Mouse (Mus musculus): ENCODE results near the gene Gpr142.

Gene Gpr142

DNA sequence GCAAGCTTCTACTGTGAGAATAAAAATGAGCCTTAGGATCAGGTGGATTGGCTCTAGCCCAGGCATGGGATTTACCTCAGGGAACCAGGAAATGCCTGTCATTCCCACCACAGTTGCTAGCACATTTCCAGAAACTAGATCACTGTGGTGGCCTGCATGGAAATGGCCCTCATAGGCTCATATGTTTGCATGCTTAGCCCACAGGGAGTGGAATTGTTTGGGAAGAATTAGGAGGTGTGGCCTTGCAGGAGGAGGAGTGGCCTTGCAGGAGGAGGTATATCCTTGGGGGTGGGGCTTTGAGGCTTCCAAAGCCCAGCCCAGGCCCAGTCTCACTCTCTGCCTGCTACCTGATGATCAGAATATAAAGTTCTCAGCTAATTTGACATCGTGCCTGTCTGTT lies 3.2 kb downstream of the Gpr142 start:
- in situ Hi-C loops (cut with MboI, MseI) = no loop called here

DNA sequence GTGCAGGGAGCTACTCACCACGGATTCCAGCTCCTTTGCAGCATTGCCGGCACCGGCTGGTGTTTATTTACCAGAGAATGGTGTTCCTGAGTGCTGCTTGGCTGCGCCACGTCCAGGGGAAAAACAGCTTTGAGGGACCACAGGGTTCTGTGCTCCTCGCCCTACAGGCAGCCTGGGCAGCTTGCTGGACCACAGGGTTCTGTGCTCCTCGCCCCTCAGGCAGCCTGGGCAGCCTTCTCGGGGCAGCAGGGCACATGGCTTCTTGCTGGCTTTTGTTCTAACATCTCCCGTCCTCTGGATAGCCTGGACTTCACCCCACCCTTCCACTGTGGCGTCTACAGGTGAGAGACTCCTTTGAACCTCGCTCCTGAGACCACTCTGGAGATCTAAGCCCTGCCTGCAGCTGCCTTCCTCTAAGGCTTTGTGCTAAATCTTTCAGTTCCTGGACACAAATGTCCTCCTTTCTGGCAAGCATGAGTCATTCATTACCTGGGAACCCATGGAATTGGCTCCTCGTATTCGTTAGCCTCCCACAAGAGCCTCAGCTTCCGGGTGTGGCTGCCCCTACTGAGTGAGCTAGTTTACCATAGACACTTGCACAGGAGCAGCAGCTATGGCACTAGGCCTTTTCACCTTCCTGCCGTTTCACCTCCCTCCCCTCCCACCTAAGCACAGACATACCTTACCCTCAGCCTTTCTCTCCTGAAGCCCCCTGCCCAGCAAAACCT lies 4.0 kb downstream of the Gpr142 start:
- in situ Hi-C loops (cut with MboI, MseI) = no loop called here

DNA sequence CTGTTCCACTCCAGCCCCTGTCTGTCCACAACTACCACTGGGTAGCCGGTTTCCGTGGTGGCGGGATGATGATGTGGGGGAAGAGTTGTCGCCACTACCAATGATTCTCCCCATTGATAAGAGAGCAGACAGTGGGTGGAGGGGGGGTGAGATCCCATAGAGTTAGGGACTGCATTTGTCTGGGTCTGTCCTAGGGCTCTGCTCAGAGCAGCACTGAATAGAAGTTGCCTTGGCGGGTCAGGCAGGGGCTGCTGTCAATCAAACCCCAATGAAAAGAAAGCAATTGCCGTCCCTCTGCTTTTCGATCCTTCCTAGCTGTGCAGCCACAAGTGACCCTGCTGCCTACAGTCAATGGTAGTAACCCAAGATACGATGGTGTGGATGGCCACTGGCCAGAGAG lies 5.3 kb downstream of the Gpr142 start:
- in situ Hi-C loops (cut with MboI, MseI) = no loop called here

- in situ Hi-C loops (cut with MboI, MseI) = no loop called here
Measured at GRCm38 (mm10) chr11:114807025-114807424, 8.3 kb downstream of the Gpr142 start.

DNA sequence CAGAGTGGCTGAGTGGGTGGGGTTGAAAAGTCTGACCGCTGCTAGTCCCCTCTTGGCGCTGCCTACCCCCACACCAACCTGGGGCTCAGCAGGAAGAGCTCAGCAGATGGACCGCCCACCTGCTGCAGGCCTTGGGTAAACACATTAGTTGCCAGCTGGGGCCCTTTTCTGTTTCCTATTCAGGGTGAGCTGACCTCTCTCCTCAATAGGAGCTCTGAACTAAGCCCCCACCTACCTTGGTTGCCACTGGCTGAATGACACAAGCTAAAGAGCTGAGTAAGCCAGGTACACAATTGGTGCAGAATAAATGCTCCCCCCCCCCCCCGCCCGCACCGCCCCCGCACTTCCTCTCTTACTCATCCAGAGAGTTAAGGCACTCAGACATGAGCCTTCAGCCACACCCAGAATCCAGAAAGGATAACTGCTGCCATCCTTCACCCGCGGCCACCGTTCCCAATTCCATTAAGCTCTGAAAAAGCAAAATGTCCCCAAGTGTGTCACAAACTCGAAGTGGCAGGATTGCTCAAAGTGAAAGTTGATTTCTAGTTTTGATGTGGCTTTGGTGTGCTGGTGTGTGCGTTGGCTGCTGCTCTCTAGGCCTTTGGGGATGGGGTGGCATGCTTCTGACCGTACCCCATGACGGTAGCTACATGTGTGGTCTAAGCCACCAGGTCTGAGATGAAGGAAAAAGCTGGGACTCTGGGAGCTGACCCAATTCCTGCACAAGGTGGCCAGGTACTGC lies 9.1 kb downstream of the Gpr142 start:
- in situ Hi-C loops (cut with MboI, MseI) = no loop called here

GRCm38 (mm10) chr11:114809371-114809770 lies 10.6 kb downstream of the Gpr142 start:
- in situ Hi-C loops (cut with MboI, MseI) = no loop called here

DNA sequence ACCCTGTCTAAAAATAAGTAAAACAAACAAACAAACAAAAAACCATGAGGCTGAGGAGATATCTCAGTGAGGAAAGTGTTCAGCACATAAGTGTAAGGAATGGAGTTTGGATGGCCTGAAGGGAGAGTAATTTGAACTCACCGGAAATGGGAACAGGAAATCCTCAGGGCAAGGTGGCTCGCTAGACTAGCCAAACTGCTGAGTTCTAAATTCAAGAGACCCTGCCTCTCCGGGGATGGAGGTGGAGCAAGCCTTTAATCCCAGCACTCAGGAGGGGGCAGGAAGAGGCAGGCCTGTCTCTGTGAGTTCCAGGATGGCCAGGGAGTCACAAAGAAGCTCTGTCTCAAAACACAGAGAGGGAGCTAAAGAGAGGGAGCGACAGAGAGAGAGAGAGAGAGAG lies 11.6 kb downstream of the Gpr142 start:
- in situ Hi-C loops (cut with MboI, MseI) = no loop called here

DNA sequence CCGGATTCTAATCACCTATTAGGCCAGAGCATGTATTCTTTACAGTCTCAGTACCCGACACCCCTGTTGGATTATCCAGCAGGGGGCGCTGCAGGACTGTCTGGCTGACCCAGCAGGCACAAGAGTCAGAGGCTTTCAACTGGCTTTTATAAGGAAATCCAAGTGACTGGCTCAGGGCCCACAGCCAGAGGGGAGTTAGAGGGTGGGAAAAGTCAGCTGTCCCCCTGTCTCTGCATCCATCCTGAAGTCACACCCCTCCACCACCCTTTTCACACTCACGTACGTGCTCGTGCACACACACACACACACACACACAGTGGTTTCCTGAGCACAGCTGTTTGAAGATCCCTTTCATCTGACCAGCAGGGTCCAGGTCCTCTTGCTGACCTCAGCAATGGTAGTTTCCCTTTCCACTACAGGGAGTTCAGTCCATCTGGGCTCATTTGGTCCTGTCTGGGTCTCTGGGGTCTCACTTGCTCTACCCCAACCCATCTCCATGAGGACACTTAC lies 14.1 kb downstream of the Gpr142 start:
- in situ Hi-C loops (cut with MboI, MseI) = no loop called here

DNA sequence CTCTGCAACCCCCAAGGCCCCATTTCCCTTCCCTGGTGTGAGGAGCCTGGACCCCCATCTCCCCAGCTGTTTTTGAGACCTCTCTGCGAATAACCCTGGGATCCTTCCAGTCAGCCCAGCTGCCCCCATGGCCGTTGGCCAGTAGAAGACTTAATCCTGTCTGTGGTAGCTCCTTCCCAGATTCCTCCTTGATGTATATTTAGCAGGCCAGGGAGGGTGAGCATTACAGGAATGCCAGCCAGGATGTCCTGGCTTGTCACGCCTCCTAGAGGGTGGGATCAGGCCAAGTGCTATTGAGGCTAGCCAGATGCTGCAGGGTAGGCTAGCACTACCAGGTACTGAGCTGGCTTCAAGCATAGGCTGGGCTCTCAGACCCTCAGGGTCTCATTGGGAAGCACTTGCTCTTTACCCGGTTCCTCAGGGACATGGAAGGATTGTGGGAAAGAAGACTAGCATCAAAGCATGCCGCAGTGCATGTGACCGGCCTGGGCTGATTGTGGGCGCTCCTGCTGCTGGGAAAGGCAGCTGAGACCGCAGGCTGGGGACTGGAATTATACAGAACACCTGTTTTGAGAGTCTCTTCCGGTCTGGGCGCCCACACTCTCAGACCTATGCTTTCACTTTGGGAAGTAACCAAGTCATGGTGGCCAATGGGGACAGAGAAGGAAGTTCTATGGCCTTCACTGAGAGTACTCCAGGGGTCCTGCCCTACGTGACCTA lies 16.3 kb downstream of the Gpr142 start:
- in situ Hi-C loops (cut with MboI, MseI) = loop anchor here (5.0 kb wide), 1 partner anchor 92 kb away; no protein-coding TSS in a partner anchor

DNA sequence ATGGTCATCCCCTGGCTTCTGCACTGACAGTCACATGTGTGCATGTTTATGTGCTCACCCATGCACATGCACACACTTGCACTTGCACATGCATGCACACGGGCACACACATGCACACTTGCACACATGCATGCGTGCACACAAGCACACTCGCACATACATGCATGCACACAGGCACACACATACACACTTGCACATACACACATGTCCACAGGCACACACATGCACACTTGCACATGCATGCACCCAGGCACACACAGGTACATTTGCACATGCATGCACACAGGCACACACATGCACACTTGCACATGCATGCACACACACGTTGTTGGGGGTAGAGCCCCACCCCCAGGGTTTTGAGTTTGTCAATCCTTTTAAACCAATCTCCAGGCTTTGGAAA lies 18.2 kb downstream of the Gpr142 start:
- in situ Hi-C loops (cut with MboI, MseI) = loop anchor here (5.0 kb wide), 1 partner anchor 90 kb away; no protein-coding TSS in a partner anchor

DNA sequence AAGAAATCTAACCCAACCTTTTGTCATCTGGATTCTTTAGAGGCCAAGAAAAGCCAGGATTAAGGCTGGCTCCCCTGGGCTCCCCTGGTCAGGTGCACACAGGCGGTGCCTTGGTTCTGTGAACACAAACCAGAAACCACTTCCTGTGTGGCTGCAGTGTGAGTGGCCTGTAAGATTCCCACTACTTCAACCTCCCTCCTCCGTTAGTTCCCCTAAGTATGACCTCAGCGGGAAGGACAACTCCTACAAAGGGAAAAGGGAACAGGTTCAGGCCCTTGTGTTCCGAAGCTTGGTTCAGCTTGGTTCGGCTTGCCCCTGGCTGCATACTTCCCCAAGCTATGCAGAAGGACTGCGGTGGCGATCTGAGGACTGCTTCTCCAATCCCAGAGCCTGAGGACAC lies 19.5 kb downstream of the Gpr142 start:
- in situ Hi-C loops (cut with MboI, MseI) = loop anchor here (5.0 kb wide), 1 partner anchor 89 kb away; no protein-coding TSS in a partner anchor

DNA sequence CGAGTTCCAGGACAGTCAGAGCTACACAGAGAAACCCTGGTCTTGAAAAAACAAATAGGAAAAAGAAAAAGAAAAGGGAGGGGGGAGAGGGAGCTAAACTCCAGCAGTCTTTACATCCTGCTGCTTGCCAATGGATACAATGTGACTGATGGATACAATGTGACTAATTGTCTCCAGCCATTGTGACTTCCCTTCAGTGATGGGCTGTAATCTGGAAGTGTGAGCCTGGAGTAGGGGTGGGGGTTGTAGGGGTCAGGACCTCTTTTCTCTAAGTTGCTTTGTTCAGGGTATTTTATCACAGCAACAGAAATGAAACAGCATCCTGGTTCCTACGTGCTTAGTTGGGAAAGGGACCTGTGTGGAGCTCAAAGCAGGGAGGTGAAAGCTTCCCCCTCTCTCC lies 20.4 kb downstream of the Gpr142 start:
- in situ Hi-C loops (cut with MboI, MseI) = loop anchor here (5.0 kb wide), 1 partner anchor 88 kb away; no protein-coding TSS in a partner anchor

- in situ Hi-C loops (cut with MboI, MseI) = no loop called here
Measured at GRCm38 (mm10) chr11:114820444-114820843, 21.7 kb downstream of the Gpr142 start.

- in situ Hi-C loops (cut with MboI, MseI) = no loop called here
Measured at GRCm38 (mm10) chr11:114821325-114821724, 22.6 kb downstream of the Gpr142 start.

DNA sequence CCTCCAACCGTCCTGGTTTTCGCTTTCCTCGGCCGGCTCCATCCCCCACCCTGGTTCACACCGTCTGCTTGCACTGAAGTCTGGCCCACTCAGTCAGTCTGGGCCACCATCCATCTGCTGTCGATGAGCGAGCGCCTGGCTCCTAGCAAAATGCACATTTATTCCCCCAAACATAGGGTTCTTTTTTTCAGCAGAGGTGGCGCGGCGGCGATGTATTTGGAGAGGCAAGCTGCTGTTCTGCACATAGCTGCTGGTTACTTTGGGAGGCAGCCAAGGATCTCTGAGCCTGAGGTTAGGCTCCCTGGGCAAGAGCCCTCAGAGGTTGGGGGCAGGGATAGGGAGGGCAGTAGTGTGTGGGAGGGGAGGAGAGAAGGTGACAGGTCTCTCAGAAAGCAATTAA lies 24.0 kb downstream of the Gpr142 start:
- in situ Hi-C loops (cut with MboI, MseI) = no loop called here

DNA sequence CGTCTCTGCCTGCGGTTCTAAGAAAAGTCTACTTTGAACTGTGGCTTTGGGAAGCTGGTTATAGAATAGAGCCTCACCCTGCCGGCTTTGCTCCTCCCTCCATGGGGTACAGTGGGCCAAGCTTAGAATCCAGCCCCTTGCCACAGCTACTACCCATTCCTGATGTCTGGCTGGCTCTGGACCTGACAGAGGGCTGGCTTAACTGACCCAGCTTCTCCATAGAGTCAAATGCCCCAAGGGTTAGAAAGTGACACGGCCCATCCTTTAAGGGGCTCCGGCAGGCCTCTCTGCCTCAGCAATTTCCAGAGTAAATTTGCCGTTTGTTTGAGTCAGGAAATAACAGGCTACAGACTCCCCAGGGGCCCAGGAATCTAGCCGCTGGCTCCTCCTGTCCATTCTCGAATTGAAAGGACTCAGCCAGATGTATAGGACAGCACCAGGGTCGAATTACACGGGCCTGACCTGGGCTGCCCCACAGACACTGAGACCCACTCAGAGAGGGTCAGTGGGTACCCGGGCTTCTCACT lies 24.5 kb downstream of the Gpr142 start:
- in situ Hi-C loops (cut with MboI, MseI) = no loop called here

GRCm38 (mm10) chr11:114826686-114827085 lies 28.0 kb downstream of the Gpr142 start:
- in situ Hi-C loops (cut with MboI, MseI) = no loop called here

- in situ Hi-C loops (cut with MboI, MseI) = no loop called here
Measured at GRCm38 (mm10) chr11:114829499-114830432, 31.0 kb downstream of the Gpr142 start.

DNA sequence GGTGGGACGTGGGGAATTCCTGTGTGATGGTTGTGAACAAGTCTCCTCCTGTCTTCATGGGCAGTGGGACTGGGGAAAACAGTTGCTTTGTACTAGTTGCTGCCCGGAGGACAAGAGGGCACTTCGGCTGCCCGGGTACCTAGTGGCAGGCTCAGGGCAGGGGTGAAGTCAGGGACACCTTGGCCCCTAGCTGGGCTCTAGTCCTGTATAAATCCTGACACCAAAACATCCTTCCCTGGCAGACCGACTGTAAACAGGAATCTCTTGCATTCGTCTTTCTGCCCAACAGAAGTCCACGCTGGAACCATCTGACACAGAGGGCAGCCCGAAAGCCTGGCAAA lies 31.7 kb downstream of the Gpr142 start:
- in situ Hi-C loops (cut with MboI, MseI) = no loop called here

- in situ Hi-C loops (cut with MboI, MseI) = no loop called here
Measured at GRCm38 (mm10) chr11:114833166-114833565, 34.4 kb downstream of the Gpr142 start.
